Mouse (Mus musculus) left cerebral cortex, adult 18-20 months (tissue): Measurements from ENCODE around the gene Arhgap1. TPM values are rescaled to one million over a fixed set of nuclear protein-coding genes. Genes with fewer than 3 reads are reported as not detected.
"Not testable (repeated sequence)": the region's sequence is repeated elsewhere in the genome, so short reads cannot be mapped to it uniquely, and the experiment has no call there.

Experiments
- DNase-seq, 2 experiments: peaks; one replicate each; pipeline ENCODE4 v3.0.0; 2021 to 2022; ENCODE audit warnings: low spot score in 2 of 2, mixed read lengths in 1 of 2
- long read RNA-seq, 2 experiments: library from polyadenylated mRNA; stranded (forward); transcript quantifications; one replicate each; pipeline ENCODE4 v2.0.0; 2021
- total RNA-seq, 2 experiments: library from RNA; stranded (reverse); gene quantifications; 2 replicates each; pipeline ENCODE4 v1.2.3; 2021

Arhgap1 gene
- total RNA-seq = 10 to 100 TPM; 67.0 to 67.9 TPM
- long read RNA-seq, experiment 1, transcript Arhgap1-202 (14 exons, 3,201 nt) = major isoform, 21 of 88 reads
- long read RNA-seq, experiment 1, transcript Arhgap1-204 (13 exons, 2,883 nt) = minor isoform, 19 of 88 reads
- long read RNA-seq, experiment 1, transcript Arhgap1-201 (14 exons, 2,866 nt) = minor isoform, 11 of 88 reads
- long read RNA-seq, experiment 1, partial matches to known transcripts = 15 of 88 reads
- long read RNA-seq, experiment 1, other reads (novel, unspliced or antisense) = 21 of 88 reads
- long read RNA-seq, experiment 2, transcript Arhgap1-202 (14 exons, 3,201 nt) = major isoform, 13 of 33 reads
- long read RNA-seq, experiment 2, partial matches to known transcripts = 9 of 33 reads
- long read RNA-seq, experiment 2, other reads (novel, unspliced or antisense) = 6 of 33 reads

DNA sequence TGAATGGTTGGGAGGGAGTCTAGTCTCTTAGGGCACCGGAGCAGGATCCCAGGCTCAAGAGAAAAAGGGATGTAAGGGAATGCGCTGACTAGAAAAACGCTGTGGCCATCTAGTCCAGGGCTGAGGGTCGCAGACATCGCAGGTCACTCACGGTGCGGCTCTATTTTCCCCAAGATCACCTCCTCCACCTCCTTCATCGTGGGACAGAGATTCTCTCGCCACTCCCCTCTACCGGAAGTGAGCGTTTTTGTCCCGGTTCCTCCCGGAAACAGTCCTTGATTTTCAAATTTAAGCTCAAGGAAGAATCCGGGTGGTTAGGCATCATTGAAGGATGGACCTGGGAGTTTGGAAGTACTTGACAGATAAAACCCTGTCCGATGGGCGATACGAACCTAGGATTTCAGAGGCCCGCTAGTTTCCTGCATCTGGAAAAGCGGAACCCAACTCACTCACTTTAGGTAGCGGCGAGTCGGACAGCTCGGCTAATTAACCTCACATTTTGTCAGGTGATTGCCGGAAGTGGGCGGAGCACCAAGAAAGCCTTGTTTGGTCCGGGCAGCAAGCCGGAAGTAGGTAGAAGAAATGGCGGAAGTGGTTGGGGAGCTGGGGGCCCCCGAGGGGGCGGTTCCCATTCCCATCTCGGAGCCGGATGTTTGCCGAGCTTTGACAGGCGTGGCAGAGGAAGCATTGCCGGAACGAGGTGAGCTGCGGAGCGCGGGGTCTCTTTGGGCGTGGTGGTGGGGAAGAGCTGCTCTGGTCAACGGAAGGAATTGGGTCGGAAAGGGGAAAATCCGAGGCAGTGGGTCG, at the start of gene Arhgap1, which contains the start of gene Zfp408:
Arhgap1 (plus strand) TSS at position 308 of the 807 bp plus-strand sequence.
Zfp408 (minus strand) TSS at position 239 of the 807 bp plus-strand sequence.
- peak; percentile 95 to 97 for DNase-seq

DNA sequence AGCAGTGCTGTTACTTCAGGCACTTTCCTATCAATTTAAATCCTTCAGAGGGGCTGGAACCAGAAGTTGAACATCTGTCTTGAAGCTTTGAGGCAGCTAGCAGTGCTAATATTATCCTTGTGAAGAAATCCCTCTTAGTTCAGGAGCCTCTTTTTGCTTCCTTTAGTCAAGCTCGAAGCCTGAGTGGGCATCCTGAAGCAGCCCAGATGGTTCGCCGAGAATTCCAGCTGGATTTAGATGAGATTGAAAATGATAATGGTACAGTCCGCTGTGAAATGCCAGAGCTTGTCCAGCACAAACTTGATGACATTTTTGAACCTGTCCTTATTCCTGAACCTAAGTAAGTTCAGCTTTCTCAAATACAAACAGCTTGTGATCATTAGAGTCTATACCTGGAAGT, 49.2 kb upstream of the Arhgap1 start:
- DNase-seq = peak; percentile 15 to 19

DNA sequence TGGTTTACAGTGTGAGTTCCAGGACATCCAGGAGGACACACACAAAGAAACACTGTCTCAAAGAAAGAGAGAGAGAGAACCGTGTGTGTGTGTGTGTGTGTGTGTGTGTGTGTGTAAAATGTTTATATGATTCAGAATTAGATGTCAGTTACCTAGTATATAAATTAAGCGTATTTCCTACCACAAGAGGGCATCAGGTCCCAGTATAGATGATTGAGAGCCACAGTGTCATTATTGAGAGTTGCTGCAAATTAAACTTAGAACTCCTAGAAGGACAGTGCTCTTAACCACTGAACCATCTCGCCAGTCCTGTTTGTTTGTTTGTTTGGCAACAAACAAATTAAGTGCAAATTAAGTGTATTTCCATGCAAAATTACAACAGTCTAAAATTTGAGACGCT, 47.3 kb upstream of the Arhgap1 start:
- no peak for DNase-seq

DNA sequence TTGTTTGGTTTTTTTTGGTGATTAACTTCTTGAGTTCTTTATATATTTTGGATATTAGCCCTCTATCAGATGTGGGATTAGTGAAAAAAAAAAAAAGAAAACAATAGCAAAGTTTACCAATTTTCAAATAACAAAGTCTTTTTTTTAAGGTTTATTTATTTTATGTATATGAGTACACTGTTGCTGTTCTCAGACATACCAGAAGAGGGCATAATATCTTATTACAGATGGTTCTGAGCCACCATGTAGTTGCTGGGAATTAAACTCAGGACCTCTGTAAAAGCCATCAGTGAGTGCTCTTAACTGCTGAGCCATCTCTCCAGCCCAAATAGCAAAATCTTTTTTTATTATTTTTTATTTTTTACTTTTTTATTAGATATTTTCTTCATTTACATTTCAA, 40.3 kb upstream of the Arhgap1 start:
- DNase-seq = not testable (repeated sequence)

DNA sequence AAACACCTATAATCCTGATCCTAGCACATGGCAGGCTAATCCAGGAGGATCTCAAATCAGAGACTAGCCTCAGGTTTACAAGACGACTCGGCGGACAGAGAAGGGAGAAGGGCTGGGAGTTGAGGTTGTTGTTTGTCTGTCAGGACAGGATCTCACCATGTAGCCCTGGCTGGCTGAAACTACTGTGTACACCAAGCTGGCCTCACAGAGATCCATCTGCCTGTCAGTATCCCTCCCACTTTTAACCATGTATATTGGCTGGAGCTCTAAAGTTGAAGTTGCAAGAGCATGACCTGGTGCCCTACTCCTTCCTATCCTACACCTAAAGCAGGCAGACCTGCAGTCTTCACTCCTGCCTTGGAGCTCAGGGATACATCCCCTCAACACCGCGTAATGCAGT, 27.3 kb upstream of the Arhgap1 start:
- DNase-seq = no peak

DNA sequence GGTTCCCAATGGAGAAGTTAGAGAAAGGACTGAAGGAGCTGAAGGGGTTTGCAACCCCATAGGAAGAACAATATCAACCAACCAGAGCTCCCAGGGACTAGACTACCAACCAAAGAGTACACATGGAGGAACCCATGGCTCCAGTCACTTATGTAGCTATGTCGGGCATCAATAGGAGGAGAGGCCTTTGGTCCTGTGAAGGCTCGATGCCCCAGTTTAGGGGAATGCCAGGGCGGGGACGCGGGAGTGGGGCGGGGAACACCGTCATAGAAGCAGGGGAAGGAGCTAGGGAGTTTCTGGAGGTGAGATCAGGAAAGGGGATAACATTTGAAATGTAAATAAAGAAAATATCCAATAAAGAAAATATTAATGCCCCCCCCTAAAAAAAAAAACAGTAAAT, 26.3 kb upstream of the Arhgap1 start:
- not testable (repeated sequence) for DNase-seq

GRCm38 (mm10) chr2:91627486-91627885, 22.2 kb upstream of the Arhgap1 start:
- no peak for DNase-seq

DNA sequence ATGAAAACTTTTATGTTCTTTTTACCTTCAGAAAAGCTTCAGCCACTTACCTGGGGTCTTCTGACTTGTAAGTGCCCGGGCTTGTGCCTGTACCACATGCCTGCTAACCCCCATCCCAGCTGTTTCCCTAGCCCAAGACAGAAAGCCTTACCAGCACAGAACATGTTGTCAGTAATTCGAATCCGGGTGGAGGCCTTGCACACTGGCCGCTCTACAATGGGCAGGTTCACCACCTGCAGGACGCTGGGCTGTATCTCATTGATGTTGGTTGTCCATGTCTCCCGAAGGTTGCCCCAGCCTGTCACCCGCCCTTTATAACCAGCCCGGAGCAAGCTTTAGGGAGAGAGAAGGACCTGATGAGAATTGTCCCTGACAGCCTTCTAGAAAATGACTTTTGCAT, 21.5 kb upstream of the Arhgap1 start:
- no peak for DNase-seq

GRCm38 (mm10) chr2:91629682-91630081, 20.0 kb upstream of the Arhgap1 start:
- peak; percentile 24 to 32 for DNase-seq

DNA sequence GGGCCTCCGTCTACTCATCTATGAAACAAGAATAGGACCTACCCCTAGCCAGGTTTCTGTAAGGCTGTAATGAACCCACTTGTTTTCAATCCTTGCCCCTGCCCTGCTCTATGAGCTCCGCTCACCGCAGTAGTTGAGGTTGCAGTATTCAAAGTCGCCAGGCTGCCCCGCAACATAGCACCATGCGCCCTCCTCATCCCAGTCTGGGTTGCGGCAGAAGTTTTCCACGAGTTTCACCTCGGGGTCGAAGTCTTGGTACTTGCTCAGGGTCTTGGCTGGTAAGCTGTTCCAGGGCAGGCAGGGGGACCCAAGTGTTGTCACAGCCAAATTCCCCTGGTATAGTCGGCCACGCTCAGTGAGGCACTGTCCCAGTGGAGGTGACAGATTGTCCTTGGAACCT, 19.3 kb upstream of the Arhgap1 start:
- DNase-seq = no peak

GRCm38 (mm10) chr2:91631826-91632225, 17.8 kb upstream of the Arhgap1 start:
- DNase-seq = no peak

DNA sequence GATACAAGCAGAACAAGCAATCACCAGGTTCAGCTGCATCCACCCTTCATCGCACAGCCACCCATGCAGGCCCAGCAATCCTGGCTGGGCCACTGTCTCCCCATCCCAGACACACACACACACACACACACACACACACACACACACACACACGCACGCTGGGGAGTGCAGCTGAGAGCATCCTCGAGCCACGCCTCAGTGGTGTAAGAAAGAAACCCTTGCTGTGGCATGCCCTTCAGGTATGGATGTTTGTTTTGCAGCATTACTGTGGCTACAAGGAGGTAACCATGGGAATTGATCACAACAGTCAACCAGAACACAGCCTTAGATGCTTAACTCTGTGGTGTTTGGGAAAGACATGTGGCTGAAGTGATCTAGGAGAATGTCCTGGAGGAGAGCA, 17.3 kb upstream of the Arhgap1 start:
- no peak for DNase-seq

- no peak for DNase-seq
These were observed 16.2 kb upstream of the Arhgap1 start for GRCm38 (mm10) chr2:91633334-91633977.

DNA sequence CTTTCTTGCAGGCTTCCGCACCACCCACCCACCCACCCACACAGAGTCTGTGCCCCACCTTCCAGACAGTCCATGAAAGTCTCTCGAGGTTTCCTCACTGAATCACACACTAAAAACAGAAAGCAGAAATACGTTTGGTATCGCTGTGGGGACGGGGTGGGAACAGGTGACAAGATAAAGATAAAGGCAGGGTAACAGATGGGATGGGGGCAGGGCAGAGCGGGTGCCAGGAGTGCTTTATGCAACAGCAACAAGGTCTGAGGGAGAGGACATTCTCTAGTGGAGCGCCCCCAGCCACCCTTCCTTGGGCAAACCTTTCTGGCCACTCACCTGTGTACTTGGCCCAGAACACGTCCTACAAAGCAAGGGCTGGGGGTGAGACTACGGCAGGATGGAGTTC, 14.8 kb upstream of the Arhgap1 start:
- peak in 1 of 2 experiments; percentile 23 for DNase-seq

DNA sequence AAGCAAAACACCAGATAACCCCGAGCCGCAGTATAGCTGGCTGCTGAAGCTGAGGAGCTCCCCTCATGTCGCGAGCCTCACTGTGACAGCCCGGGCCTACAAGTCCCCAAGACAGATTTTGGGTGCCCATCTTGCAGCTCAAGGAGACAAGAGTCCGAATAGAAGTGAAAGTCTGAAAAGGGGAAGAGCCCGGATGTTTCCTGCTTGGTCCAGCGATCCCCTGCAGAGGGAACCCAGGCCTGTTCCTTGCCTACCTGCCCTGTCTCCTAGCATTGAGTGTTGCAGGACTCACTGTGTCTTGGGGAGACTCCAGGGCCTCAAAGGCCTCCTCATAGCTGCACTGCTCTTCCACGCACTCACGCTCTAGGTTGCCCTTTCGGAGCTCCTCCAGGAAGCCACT, 14.2 kb upstream of the Arhgap1 start:
- no peak for DNase-seq

GRCm38 (mm10) chr2:91636229-91636628, 13.4 kb upstream of the Arhgap1 start, which contains the start of gene F2:
Gene F2 (minus strand): TSS chr2:91636414.
- no peak for DNase-seq

DNA sequence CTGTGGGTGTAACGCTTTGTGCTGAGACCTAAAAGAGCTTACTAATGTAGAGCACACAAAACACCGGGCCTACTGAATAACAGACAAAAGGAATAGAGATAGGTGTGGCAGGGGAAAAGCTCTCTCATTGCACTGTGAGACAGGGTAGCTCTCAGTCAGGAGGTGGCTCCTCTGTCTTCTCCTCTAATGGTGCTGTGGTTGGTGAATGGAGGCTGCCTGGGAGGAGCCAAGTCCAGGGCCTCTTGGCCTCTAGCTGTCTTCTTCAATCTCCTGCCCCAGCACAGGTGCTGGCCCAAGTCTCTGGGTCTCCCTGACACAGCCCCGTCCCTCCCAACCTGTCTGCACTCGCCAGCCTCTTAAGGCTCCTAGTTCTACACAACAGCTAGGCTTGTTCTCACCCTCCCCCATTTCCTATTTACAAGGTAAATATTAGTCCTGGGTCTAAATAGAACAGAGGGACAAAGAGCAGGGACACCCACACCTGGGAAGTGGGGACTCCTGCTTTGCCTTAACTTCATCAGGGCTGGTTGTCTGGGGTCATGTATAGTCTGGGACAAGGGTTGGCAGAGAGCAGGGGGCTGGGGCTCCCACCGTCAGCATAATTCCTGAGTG, 12.8 kb upstream of the Arhgap1 start:
- no peak for DNase-seq

- DNase-seq = no peak
These were observed 10.7 kb upstream of the Arhgap1 start for GRCm38 (mm10) chr2:91638931-91639330.

GRCm38 (mm10) chr2:91642825-91643415, 6.7 kb upstream of the Arhgap1 start:
- DNase-seq = no peak

GRCm38 (mm10) chr2:91644021-91644420, 5.6 kb upstream of the Arhgap1 start:
- DNase-seq = no peak

GRCm38 (mm10) chr2:91645354-91645753, 4.3 kb upstream of the Arhgap1 start:
- DNase-seq = no peak
